Mouse (Mus musculus): Measurements from ENCODE around the gene 4930558C23Rik.

- no peak for TF ChIP-seq EP300 (IDR thresholded peaks at IDR 0.05; ENCODE audit: insufficient read depth, low read depth, low read length)
- TF ChIP-seq CTCF (IDR thresholded peaks at IDR 0.05), result no peak
- no peak for TF ChIP-seq POLR2A (IDR thresholded peaks at IDR 0.05; ENCODE audit: insufficient read depth, low read depth, low read length)
Observed at GRCm38 (mm10) chr3:95357746-95358145, 44.9 kb downstream of the 4930558C23Rik start.

All from heart, adult 2 months (tissue).